Mouse (Mus musculus) forebrain, embryonic 10.5 days (tissue): ENCODE results near the gene Ctnnb1. TPM values are rescaled to one million over a fixed set of nuclear protein-coding genes. Genes with fewer than 3 reads are reported as not detected.

Experiments
- DNase-seq: peaks from one replicate; pipeline ENCODE4 v3.0.0-alpha.2; 2017; ENCODE audit warnings: low spot score; ENCODE audit errors: extremely low spot score
- H3K27ac ChIP-seq: fragments of 300-500 bp; sonication (generic); 2 replicates; pipeline ENCODE4 v1.5.1; 2016; ENCODE audit warnings: mild to moderate bottlenecking
- H3K27me3 ChIP-seq: fragments of 300-500 bp; sonication (generic); 2 replicates; pipeline ENCODE4 v1.6.1; 2016; ENCODE audit warnings: mild to moderate bottlenecking; ENCODE audit not compliant: poor library complexity, severe bottlenecking
- H3K36me3 ChIP-seq: fragments of 300-500 bp; sonication (generic); replicated peaks from 2 replicates; pipeline ENCODE4 v1.6.1; 2016; ENCODE audit warnings: mild to moderate bottlenecking, moderate library complexity
- H3K4me1 ChIP-seq: fragments of 300-500 bp; sonication (generic); 2 replicates; pipeline ENCODE4 v1.6.1; 2016
- H3K4me3 ChIP-seq: fragments of 300-500 bp; sonication (generic); 2 replicates; pipeline ENCODE4 v1.5.1; 2016; ENCODE audit warnings: mild to moderate bottlenecking, moderate library complexity
- H3K9me3 ChIP-seq: fragments of 300-500 bp; sonication (generic); 2 replicates; pipeline ENCODE4 v1.6.1; 2016; ENCODE audit warnings: mild to moderate bottlenecking, moderate library complexity
- WGBS: fragments of 180-500 bp; shearing (Covaris S2); methylation state at CpG from one replicate; pipeline ENCODE4 v1.1.7; 2016; 5-methylcytosine and 5-hydroxymethylcytosine counted together
- microRNA-seq: library from miRNA; unstranded; fragments of <30 nt; microRNA quantifications from one replicate; pipeline ENCODE4, GENCODE M21; 2017
- polyA plus RNA-seq: library from polyadenylated mRNA; unstranded; fragments of >200 nt; fragmentation: Nextera tagmentation; extraction: Ambion mirVana; gene quantifications from 2 replicates; pipeline ENCODE4 v1.2.1, GENCODE M21; 2016

The Ctnnb1 gene
- polyA plus RNA-seq, 1 experiment from 2014 or later, result 664 TPM

DNA sequence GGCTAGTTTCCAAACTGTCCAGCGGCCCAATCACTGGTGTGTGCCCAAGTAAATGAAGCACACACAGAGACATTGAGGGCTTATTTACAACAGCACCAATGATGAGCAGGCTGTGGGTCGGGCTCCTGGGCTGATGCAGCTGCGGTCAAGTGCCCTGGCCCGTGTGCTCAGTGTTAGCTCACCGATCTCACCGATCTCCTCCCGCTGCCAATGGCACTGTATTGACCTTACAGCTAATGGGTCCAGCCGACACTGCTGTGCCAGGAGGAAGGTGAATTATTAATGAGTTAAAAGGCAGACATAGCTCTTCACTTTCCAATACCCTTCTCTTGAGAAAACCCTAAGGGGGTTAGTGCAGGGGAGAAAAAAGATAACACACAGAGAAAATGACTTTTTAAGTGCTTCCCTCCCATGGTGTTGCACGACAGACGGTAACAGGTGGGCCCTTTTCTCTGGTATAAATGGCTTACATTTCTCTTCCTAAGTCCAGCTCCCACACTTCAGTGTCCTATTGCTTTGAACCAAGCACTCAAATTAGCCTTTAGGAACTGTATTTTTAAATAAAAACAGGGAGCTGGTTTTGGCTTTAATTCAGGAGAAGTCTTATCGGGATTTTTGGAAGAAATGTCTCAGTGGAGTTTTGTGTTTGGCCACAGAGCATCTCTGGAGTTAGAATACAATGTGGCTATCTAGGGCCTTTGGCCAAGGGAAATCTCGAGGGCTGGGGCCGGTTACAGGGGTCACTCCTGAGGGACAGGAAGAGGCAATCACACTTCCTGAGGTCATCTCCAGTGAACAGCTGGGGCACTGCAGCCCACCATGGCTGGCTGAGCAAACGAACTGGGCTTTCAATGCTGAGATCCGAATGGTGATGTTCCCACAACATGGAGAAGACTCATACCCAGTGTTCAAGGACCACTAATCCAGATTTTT lies 65.5 kb downstream of the Ctnnb1 start:
- H3K4me1 ChIP-seq, result peaks cover 50% of the 10 kb centered on the region
- H3K27ac ChIP-seq, result 0 out of 2 replicates have a peak overlapping the region, but pooled peaks have one; percentile 11
- H3K9me3 ChIP-seq, result no peaks in the 10 kb centered on the region
- 78% methylated on average over 15 of the region's 15 CpGs for WGBS
- no peak overlapping the region for H3K4me3 ChIP-seq
- no peak for DNase-seq
- H3K36me3 ChIP-seq, result no peaks in the 10 kb centered on the region
- no peaks in the 10 kb centered on the region for H3K27me3 ChIP-seq

DNA sequence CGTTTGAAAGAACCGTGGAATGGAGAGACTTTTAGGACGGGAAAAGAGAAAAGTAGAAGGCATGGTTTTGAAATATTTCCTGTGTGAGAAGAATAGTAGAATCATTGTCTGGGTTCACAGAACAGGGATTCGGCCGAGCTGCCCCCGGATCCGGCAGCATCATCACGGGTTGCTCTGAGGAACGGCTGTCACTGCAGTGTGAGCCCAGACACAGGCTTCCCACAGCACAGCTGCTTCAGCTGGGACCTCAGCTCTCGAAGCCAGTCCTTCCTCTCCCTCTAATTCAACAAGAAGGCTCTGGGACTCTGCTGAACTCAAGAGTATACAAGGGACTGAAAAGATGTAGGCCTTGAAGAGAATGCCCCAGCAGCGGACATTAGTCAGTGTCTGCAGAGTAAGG lies 69.7 kb downstream of the Ctnnb1 start:
- Histone ChIP-seq H3K27me3 (no peaks in the 10 kb centered on the region), H3K4me1 (peaks cover 28% of the 10 kb centered on the region), H3K36me3 (no peaks in the 10 kb centered on the region), H3K4me3 (no peak overlapping the region), H3K27ac (no peak overlapping the region), H3K9me3 (no peaks in the 10 kb centered on the region)
- 83% methylated on average over 11 of the region's 11 CpGs for WGBS
- DNase-seq, result no peak

- Histone ChIP-seq H3K27ac (no peak overlapping the region), H3K9me3 (no peaks in the 10 kb centered on the region), H3K4me1 (peaks cover 11% of the 10 kb centered on the region), H3K27me3 (no peaks in the 10 kb centered on the region), H3K4me3 (no peak overlapping the region), H3K36me3 (no peaks in the 10 kb centered on the region)
- WGBS, result 82% methylated on average over 7 of the region's 7 CpGs
- DNase-seq, result no peak
Measured at GRCm38 (mm10) chr9:121000641-121001320, 71.8 kb downstream of the Ctnnb1 start.

DNA sequence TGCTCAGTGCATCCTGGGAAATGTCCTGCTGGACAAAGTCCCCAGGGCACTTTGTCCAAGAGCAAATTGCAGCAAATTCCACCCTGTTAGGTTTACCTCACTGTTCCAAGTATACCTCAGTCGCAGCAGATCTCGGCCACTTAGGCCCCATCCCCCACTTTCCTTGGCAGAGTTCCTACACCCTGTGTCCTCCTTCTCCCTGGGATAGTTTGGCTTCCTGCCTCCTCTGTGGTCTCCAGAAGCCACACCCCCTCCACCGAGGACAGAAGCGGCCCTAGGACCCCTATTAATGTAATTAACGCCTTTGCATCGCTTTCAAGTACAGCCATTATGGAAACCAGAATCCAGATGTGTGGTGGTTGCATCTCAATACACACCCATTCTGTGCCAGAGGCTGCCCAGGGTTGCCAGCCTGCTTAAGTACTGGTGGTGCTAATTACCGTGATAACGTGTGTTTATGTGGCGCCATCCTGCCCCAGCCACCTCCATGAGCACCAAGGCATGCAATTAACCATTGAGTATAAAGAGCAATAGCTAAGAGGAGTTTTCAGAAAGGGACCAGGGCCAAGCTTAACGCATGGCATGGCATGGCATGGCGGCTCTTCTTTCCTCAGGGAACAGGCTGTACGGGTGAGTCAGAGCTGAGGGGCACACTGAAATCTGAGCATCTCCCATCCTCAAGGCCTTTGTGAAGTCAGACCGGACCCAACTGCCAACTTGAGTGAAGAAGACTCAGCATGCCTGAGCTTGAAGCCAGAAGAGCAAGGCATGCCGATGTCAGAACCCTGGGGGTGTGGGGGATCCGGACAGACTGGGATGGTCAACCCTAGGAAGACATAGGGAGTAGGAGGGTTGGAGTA lies 72.9 kb downstream of the Ctnnb1 start:
- Histone ChIP-seq H3K4me3 (no peak overlapping the region), H3K27me3 (no peaks in the 10 kb centered on the region), H3K9me3 (no peaks in the 10 kb centered on the region), H3K27ac (no peak overlapping the region), H3K36me3 (no peaks in the 10 kb centered on the region), H3K4me1 (peaks cover 11% of the 10 kb centered on the region)
- 79% methylated on average over 15 of the region's 15 CpGs for WGBS
- no peak for DNase-seq

DNA sequence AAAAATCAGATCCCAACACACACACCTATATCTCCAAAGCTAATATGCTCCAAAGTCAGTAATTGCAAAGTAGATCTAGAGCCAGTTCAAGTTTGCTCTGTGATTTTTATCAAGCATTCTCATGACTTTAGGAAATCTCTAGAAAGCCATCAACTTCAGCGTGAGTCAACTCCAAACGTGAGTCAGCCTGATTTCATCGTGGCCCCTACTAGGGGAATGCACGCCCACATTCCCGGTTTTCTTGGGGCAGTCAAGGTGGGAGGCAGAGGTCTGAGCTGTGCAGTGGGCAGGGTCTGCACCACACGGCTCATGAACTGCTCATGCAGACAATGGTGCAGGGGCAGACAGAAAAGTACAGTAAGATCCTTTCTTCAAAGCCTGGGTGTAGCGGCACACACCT lies 76.9 kb downstream of the Ctnnb1 start:
- WGBS, result 84% methylated on average over 7 of the region's 7 CpGs
- no peaks in the 10 kb centered on the region for H3K36me3 ChIP-seq
- H3K27me3 ChIP-seq, result no peaks in the 10 kb centered on the region
- H3K27ac ChIP-seq, result no peak overlapping the region
- H3K4me1 ChIP-seq, result peaks cover 20% of the 10 kb centered on the region
- no peaks in the 10 kb centered on the region for H3K9me3 ChIP-seq
- no peak overlapping the region for H3K4me3 ChIP-seq
- DNase-seq, result no peak

Small RNAs within 50 kb of the gene (microRNA-seq; reads per million reads assigned to microRNA genes)
- gene Mir7090, result not detected
